Mouse (Mus musculus) midbrain, embryonic 16.5 days (tissue): ENCODE data around the gene Dusp28. TPM values are rescaled to one million over a fixed set of nuclear protein-coding genes. Genes with fewer than 3 reads are reported as not detected.

ENCODE experiments used
- ATAC-seq: fragments of 200-750 bp; cut with Nextera tagmentation; 2 replicates; pipeline ENCODE4 v1.8.0; 2017; ENCODE audit warnings: moderate TSS enrichment
- H3K27ac ChIP-seq: fragments of 300-500 bp; sonication (generic); 2 replicates; pipeline ENCODE4 v1.5.1; 2014; ENCODE audit warnings: mild to moderate bottlenecking, low read length, mixed read lengths
- H3K27me3 ChIP-seq: fragments of 300-500 bp; sonication (generic); 2 replicates; pipeline ENCODE4 v1.6.1; 2014; ENCODE audit warnings: low read depth, low read length, mixed read lengths; ENCODE audit not compliant: control insufficient read depth, insufficient read depth
- H3K36me3 ChIP-seq: fragments of 300-500 bp; sonication (generic); 2 replicates; pipeline ENCODE4 v1.6.1; 2014; ENCODE audit warnings: mild to moderate bottlenecking, low read length, moderate library complexity, mixed read lengths; ENCODE audit not compliant: control insufficient read depth, insufficient read depth
- H3K4me1 ChIP-seq: fragments of 300-500 bp; sonication (generic); 2 replicates; pipeline ENCODE4 v1.6.1; 2014; ENCODE audit warnings: mild to moderate bottlenecking, low read length, mixed read lengths; ENCODE audit not compliant: control insufficient read depth, insufficient read depth
- H3K4me2 ChIP-seq: fragments of 300-500 bp; sonication (generic); 2 replicates; pipeline ENCODE4 v1.6.1; 2014; ENCODE audit warnings: mild to moderate bottlenecking, low read length, mixed read lengths
- H3K4me3 ChIP-seq: fragments of 300-500 bp; sonication (generic); 2 replicates; pipeline ENCODE4 v1.5.1; 2014; ENCODE audit warnings: low read depth, mild to moderate bottlenecking, low read length, moderate library complexity, mixed read lengths
- H3K9ac ChIP-seq: fragments of 300-500 bp; sonication (generic); 2 replicates; pipeline ENCODE4 v1.6.1; 2014; ENCODE audit warnings: low read depth, low read length, mixed read lengths
- H3K9me3 ChIP-seq: fragments of 300-500 bp; sonication (generic); replicated peaks from 2 replicates; pipeline ENCODE4 v1.6.1; 2014; ENCODE audit warnings: mild to moderate bottlenecking, low read length, mixed read lengths; ENCODE audit not compliant: control insufficient read depth, poor library complexity, severe bottlenecking
- WGBS: fragments of 180-500 bp; shearing (Covaris S2); extraction: QIAGEN DNeasy Blood & Tissue Kit; methylation state at CpG from one replicate; pipeline ENCODE4 v1.1.7; 2014; 5-methylcytosine and 5-hydroxymethylcytosine counted together
- polyA plus RNA-seq: library from polyadenylated mRNA; unstranded; fragments of >200 nt; fragmentation: Nextera tagmentation; extraction: Ambion mirVana; gene quantifications from 2 replicates; pipeline ENCODE4 v1.2.1, GENCODE M21; 2015

Dusp28 gene
- polyA plus RNA-seq, 1 experiment from 2014 or later = 17.5 TPM

DNA sequence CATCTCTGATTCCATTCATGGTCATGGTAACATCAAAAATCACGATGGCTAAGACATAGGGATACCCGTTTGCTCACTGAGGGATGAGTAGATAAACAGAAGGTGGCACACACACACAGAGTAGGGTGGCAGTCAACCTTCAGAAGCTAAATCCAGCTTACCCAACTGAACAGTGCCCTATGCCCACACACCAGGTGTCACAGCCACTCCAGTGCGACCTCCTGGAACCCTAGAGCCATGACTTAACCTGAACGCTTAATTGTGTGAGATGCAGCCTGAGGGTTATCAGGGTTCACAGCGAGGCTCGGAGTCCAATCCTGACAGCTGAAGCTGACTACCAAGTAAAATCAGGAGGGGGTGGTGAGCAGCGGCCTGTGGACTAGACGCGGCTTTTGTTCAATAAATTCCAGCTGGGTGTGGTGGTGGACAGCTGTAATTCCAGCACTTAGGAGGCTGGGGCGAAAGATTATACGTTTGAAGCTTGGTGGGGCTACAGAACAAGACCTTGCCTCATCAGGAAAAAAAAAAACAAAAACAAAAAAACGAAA lies 29.3 kb upstream of the Dusp28 start:
- no peaks in the 10 kb centered on the region for H3K27me3 ChIP-seq
- H3K4me3 ChIP-seq = no peak overlapping the region
- H3K4me2 ChIP-seq = no peak overlapping the region
- H3K9ac ChIP-seq = no peak overlapping the region
- H3K9me3 ChIP-seq = no peaks in the 10 kb centered on the region
- H3K4me1 ChIP-seq = no peaks in the 10 kb centered on the region
- 63% methylated on average over 12 of the region's 12 CpGs for WGBS
- no peak for ATAC-seq
- H3K36me3 ChIP-seq = no peaks in the 10 kb centered on the region
- no peak overlapping the region for H3K27ac ChIP-seq

GRCm38 (mm10) chr1:92878066-92878741 lies 28.6 kb upstream of the Dusp28 start:
- Histone ChIP-seq H3K27me3 (no peaks in the 10 kb centered on the region), H3K4me3 (no peak overlapping the region), H3K9ac (no peak overlapping the region), H3K27ac (no peak overlapping the region), H3K4me2 (no peak overlapping the region), H3K9me3 (no peaks in the 10 kb centered on the region), H3K36me3 (no peaks in the 10 kb centered on the region), H3K4me1 (no peaks in the 10 kb centered on the region)
- 92% methylated on average over 13 of the region's 13 CpGs for WGBS
- no peak for ATAC-seq

DNA sequence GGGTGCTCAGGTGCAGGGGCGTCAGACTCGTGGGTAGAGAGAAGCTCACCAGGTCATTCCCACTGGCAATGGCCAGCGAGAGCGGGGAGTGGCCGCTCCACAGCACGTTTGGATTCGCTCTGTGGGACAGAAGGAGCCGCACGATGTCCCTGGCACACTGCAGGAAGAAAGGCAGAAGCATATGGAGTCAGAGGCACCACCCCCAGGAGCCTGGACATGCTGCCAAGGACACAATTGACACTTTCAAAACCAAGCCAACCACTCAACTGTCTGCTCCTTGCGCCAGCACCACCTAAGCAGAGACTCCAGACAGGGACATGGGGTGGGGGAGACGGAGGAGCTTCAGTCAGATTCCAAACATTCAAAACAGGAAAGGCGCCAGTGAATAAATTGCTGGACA lies 27.5 kb upstream of the Dusp28 start:
- H3K9me3 ChIP-seq = no peaks in the 10 kb centered on the region
- H3K9ac ChIP-seq = no peak overlapping the region
- H3K36me3 ChIP-seq = no peaks in the 10 kb centered on the region
- ATAC-seq = no peak
- no peak overlapping the region for H3K4me2 ChIP-seq
- no peaks in the 10 kb centered on the region for H3K27me3 ChIP-seq
- WGBS = 84% methylated on average over 12 of the region's 12 CpGs
- H3K4me1 ChIP-seq = no peaks in the 10 kb centered on the region
- H3K4me3 ChIP-seq = no peak overlapping the region
- no peak overlapping the region for H3K27ac ChIP-seq

DNA sequence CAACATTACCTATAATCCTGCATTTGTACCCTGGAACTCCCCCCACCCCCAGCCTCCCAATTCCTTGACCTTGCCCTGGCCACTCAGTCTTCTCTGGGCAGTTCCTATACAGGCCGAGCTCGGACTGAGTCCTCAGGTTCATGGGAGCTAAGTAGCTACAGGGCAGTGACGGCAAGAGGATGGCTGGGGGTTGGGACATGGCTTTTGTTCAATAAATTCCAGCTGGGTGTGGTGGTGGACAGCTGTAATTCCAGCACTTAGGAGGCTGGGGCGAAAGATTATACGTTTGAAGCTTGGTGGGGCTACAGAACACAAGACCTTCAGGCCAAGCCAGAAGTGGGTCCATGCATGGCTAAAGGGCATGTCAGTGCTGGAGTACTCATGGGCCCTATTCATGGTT lies 26.7 kb upstream of the Dusp28 start:
- no peaks in the 10 kb centered on the region for H3K36me3 ChIP-seq
- WGBS = 78% methylated on average over 5 of the region's 5 CpGs
- no peak overlapping the region for H3K4me3 ChIP-seq
- no peak overlapping the region for H3K9ac ChIP-seq
- no peaks in the 10 kb centered on the region for H3K4me1 ChIP-seq
- no peaks in the 10 kb centered on the region for H3K9me3 ChIP-seq
- H3K4me2 ChIP-seq = no peak overlapping the region
- ATAC-seq = no peak
- no peak overlapping the region for H3K27ac ChIP-seq
- no peaks in the 10 kb centered on the region for H3K27me3 ChIP-seq

- 91% methylated on average over 6 of the region's 6 CpGs for WGBS
- H3K4me3 ChIP-seq = no peak overlapping the region
- no peak overlapping the region for H3K27ac ChIP-seq
- no peak overlapping the region for H3K9ac ChIP-seq
- ATAC-seq = no peak
- no peaks in the 10 kb centered on the region for H3K4me1 ChIP-seq
- no peaks in the 10 kb centered on the region for H3K36me3 ChIP-seq
- H3K27me3 ChIP-seq = no peaks in the 10 kb centered on the region
- no peaks in the 10 kb centered on the region for H3K9me3 ChIP-seq
- no peak overlapping the region for H3K4me2 ChIP-seq
Observed at GRCm38 (mm10) chr1:92881982-92882381, 24.8 kb upstream of the Dusp28 start.

DNA sequence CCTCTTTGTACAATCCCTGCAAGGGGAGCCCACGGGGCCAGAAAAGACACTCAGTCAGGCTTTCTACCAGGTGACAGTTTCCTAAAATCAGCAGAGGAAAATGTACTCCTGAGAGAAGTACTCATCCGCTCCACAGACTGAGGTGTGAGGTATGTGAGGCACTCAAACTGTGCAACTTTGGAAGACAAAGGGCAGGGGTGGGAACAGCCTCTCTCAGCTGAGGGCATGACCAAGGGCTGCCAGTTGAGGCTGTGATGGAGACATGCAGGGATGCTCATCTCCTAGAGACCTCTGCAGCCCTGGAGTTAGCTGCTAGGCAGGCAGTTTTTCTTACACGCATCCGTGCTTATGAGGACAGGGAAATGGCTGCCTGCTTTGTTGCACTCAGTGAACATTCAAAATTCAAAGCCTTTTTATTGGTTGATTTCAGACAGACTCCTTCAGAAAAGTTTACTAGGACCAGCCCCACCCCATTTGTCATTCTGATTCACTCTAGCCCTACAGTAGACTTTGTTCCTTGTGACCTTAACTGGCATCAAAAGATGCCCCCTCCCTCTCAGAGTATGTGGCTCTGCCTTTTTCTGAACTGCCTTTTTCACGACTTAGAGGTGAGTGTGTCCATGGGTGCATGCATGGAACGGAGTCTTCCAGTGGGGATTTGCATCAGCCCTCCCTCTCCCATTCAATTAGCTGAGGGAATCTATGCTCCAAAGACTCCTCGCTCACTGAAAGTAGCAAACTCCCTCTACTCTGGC lies 17.7 kb upstream of the Dusp28 start:
- Histone ChIP-seq H3K4me3 (no peak overlapping the region), H3K4me2 (no peak overlapping the region)
- no peak for ATAC-seq

GRCm38 (mm10) chr1:92892791-92893190 lies 14.0 kb upstream of the Dusp28 start:
- Histone ChIP-seq H3K9me3 (no peaks in the 10 kb centered on the region), H3K4me2 (no peak overlapping the region), H3K27ac (no peak overlapping the region), H3K4me1 (no peaks in the 10 kb centered on the region), H3K9ac (no peak overlapping the region), H3K36me3 (no peaks in the 10 kb centered on the region), H3K27me3 (no peaks in the 10 kb centered on the region; the same call in 1 of the 2 replicates), H3K4me3 (no peak overlapping the region)
- 63% methylated on average over 3 of the region's 3 CpGs for WGBS
- no peak for ATAC-seq

More for the DNA sequence above, 17.7 kb upstream of the Dusp28 start:
- WGBS = 79% methylated on average over 7 of the region's 7 CpGs
- Histone ChIP-seq H3K36me3 (no peaks in the 10 kb centered on the region), H3K4me1 (no peaks in the 10 kb centered on the region), H3K27ac (no peak overlapping the region), H3K9me3 (no peaks in the 10 kb centered on the region), H3K27me3 (no peaks in the 10 kb centered on the region), H3K9ac (no peak overlapping the region)

- ATAC-seq = no peak
- no peaks in the 10 kb centered on the region for H3K9me3 ChIP-seq
- H3K4me2 ChIP-seq = no peak overlapping the region
- no peaks in the 10 kb centered on the region; the same call in 1 of the 2 replicates for H3K27me3 ChIP-seq
- WGBS = 78% methylated on average over 3 of the region's 3 CpGs
- no peaks in the 10 kb centered on the region for H3K4me1 ChIP-seq
- no peak overlapping the region for H3K4me3 ChIP-seq
- no peak overlapping the region for H3K9ac ChIP-seq
- H3K27ac ChIP-seq = no peak overlapping the region
- H3K36me3 ChIP-seq = no peaks in the 10 kb centered on the region
Observed at GRCm38 (mm10) chr1:92893896-92894295, 12.9 kb upstream of the Dusp28 start.

- Histone ChIP-seq H3K36me3 (no peaks in the 10 kb centered on the region), H3K4me3 (no peak overlapping the region), H3K9ac (no peak overlapping the region), H3K9me3 (no peaks in the 10 kb centered on the region), H3K27ac (no peak overlapping the region), H3K4me1 (no peaks in the 10 kb centered on the region), H3K4me2 (no peak overlapping the region), H3K27me3 (no peaks in the 10 kb centered on the region; the same call in 1 of the 2 replicates)
- WGBS = 14% methylated on average over 3 of the region's 3 CpGs
- ATAC-seq = peak; percentile 62; the same call in 1 of the 2 replicates
Observed at GRCm38 (mm10) chr1:92895089-92895488, 11.7 kb upstream of the Dusp28 start.
